Mouse (Mus musculus) liver, embryonic 14.5 days (tissue): ENCODE measurements around the gene Ddx41. TPM values are rescaled to one million over a fixed set of nuclear protein-coding genes. Genes with fewer than 3 reads are reported as not detected.

Experiments
- ATAC-seq: fragments of 200-750 bp; cut with Nextera tagmentation; 2 replicates; pipeline ENCODE4 v1.8.0; 2017; ENCODE audit warnings: moderate number of reproducible peaks, mild to moderate bottlenecking, moderate library complexity; ENCODE audit not compliant: insufficient read depth
- DNase-seq, 3 experiments: peaks; one replicate each; pipeline ENCODE4 v3.0.0-alpha.2; 2012 to 2013; ENCODE audit warnings: low read depth in 3 of 3, low spot score in 3 of 3
- H3K27ac ChIP-seq: fragments of 300-500 bp; sonication (generic); 2 replicates; pipeline ENCODE4 v1.5.1; 2014; ENCODE audit warnings: moderate library complexity, mild to moderate bottlenecking, control low read depth, inconsistent platforms
- H3K27me3 ChIP-seq: fragments of 300-500 bp; sonication (generic); 2 replicates; pipeline ENCODE4 v1.6.1; 2014; ENCODE audit warnings: mild to moderate bottlenecking, low read length, moderate library complexity; ENCODE audit not compliant: control insufficient read depth, insufficient read depth
- H3K36me3 ChIP-seq: fragments of 300-500 bp; sonication (generic); replicated peaks from 2 replicates; pipeline ENCODE4 v1.6.1; 2014; ENCODE audit warnings: low read depth; ENCODE audit not compliant: control insufficient read depth, insufficient read depth
- H3K4me1 ChIP-seq, 2 experiments: fragments of 200-500 bp in 1 of 2; fragments of 300-500 bp in 1 of 2; sonication (generic) in 1 of 2; replicated peaks; 2 replicates each; pipeline ENCODE4 v1.6.1; 2012 to 2014; ENCODE audit warnings: antibody characterized with exemption in 1 of 2, inconsistent platforms in 1 of 2, low read length in 1 of 2; ENCODE audit not compliant: control insufficient read depth in 2 of 2, insufficient read depth in 2 of 2
- H3K4me2 ChIP-seq: fragments of 300-500 bp; sonication (generic); 2 replicates; pipeline ENCODE4 v1.6.1; 2014; ENCODE audit warnings: low read depth, mild to moderate bottlenecking, control low read depth, moderate library complexity
- H3K4me3 ChIP-seq, 2 experiments: fragments of 200-500 bp in 1 of 2; fragments of 300-500 bp in 1 of 2; sonication (generic) in 1 of 2; 2 replicates each; pipeline ENCODE4 v1.5.1; 2012 to 2014; ENCODE audit warnings: low read depth in 2 of 2, low read length in 2 of 2, mild to moderate bottlenecking in 2 of 2, control low read depth in 1 of 2, inconsistent platforms in 1 of 2, moderate library complexity in 1 of 2; ENCODE audit not compliant: insufficient read depth in 1 of 2
- H3K9ac ChIP-seq: fragments of 300-500 bp; sonication (generic); replicated peaks from 2 replicates; pipeline ENCODE4 v1.6.1; 2014; ENCODE audit warnings: mild to moderate bottlenecking, control low read depth, moderate library complexity
- H3K9me3 ChIP-seq: fragments of 300-500 bp; sonication (generic); 2 replicates; pipeline ENCODE4 v1.6.1; 2016; ENCODE audit warnings: low read length, mixed read lengths; ENCODE audit not compliant: control insufficient read depth
- CTCF ChIP-seq: IDR thresholded peaks from 2 replicates; pipeline ENCODE4 v1.5.1; 2016; ENCODE audit warnings: antibody characterized with exemption, low read depth, control low read depth
- EP300 ChIP-seq: IDR thresholded peaks from 2 replicates; pipeline ENCODE4 v1.6.1; 2016; ENCODE audit warnings: antibody characterized with exemption, low read depth
- WGBS: fragments of 180-500 bp; shearing (Covaris S2); extraction: QIAGEN DNeasy Blood & Tissue Kit; methylation state at CpG from one replicate; pipeline ENCODE4 v1.1.7; 2014; ENCODE audit not compliant: insufficient replicate concordance; 5-methylcytosine and 5-hydroxymethylcytosine counted together
- polyA plus RNA-seq, 2 experiments: library from polyadenylated mRNA; depleted of rRNA in 1 of 2; stranded (reverse) in 1 of 2; unstranded in 1 of 2; fragments of >200 nt; fragmentation: Nextera tagmentation in 1 of 2; extraction: Ambion mirVana in 1 of 2; gene quantifications; 2 replicates each; pipeline versions ENCODE4 v1.2.1 to v1.2.3; 2012 to 2014

The Ddx41 gene
- polyA plus RNA-seq, 2 experiments: 23.6 to 29.4 TPM

GRCm38 (mm10) chr13:55510668-55511491 is 25.6 kb downstream of the Ddx41 start:
- 5% methylated on average over 6 of the region's 6 CpGs for WGBS
- peaks cover 14 to 23% of the 10 kb centered on the region in 2 experiments for H3K4me1 ChIP-seq
- H3K4me2 ChIP-seq: peak overlapping the region; percentile 93
- no peaks in the 10 kb centered on the region for H3K9me3 ChIP-seq
- H3K9ac ChIP-seq: peak overlapping the region; percentile 47
- TF ChIP-seq EP300 (no peak), CTCF (peak; percentile 42)
- H3K27me3 ChIP-seq: no peaks in the 10 kb centered on the region; the same call in 1 of the 2 replicates
- ATAC-seq (peak; percentile 50), DNase-seq (no peak)
- H3K4me3 ChIP-seq: no peak overlapping the region
- H3K36me3 ChIP-seq: no peaks in the 10 kb centered on the region; the same call in 1 of the 2 replicates
- H3K27ac ChIP-seq: peak overlapping the region; percentile 36

GRCm38 (mm10) chr13:55510332-55510667 is 26.2 kb downstream of the Ddx41 start:
- Histone ChIP-seq H3K36me3 (no peaks in the 10 kb centered on the region; the same call in 1 of the 2 replicates), H3K4me3 (no peak overlapping the region), H3K9me3 (no peaks in the 10 kb centered on the region), H3K4me2 (no peak overlapping the region), H3K27me3 (no peaks in the 10 kb centered on the region; the same call in 1 of the 2 replicates), H3K4me1 (peaks cover 14 to 23% of the 10 kb centered on the region in 2 experiments), H3K9ac (no peak overlapping the region), H3K27ac (no peak overlapping the region)
- TF ChIP-seq EP300 (no peak), CTCF (no peak)
- no peak for DNase-seq
- ATAC-seq: no peak
- 21% methylated on average over 3 of the region's 3 CpGs for WGBS

DNA sequence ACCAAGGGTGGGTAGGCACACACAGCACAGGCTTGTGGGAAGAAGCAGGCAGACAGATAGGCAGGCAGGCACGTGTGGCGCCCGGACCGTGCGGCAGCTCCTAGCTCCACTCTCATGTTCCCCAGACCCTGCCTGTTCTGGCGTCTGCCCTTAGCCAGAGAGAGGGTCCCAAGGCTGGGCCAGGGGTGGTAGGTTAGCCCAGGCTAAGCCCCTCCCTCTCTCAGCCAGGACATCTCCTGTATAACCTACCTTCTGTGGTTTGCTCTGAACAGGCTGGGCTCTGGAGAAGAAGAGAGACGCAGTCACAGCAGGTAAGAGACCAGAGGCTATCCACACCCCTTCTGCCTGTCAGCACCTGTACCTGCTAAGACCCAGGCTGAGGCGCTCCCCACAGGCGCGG is 27.9 kb downstream of the Ddx41 start:
- TF ChIP-seq EP300: no peak
- no peak for TF ChIP-seq CTCF
- Histone ChIP-seq H3K9ac (no peak overlapping the region), H3K4me3 (no peak overlapping the region), H3K4me1 (peaks cover 14 to 23% of the 10 kb centered on the region in 2 experiments), H3K27me3 (no peaks in the 10 kb centered on the region), H3K27ac (no peak overlapping the region), H3K36me3 (no peaks in the 10 kb centered on the region; the same call in 1 of the 2 replicates), H3K4me2 (no peak overlapping the region), H3K9me3 (no peaks in the 10 kb centered on the region)
- ATAC-seq (no peak), DNase-seq (no peak)
- WGBS: 88% methylated on average over 10 of the region's 10 CpGs

- Histone ChIP-seq H3K27me3 (no peaks in the 10 kb centered on the region), H3K4me3 (no peak overlapping the region), H3K27ac (no peak overlapping the region), H3K4me1 (peaks cover 14 to 23% of the 10 kb centered on the region in 2 experiments), H3K36me3 (no peaks in the 10 kb centered on the region; the same call in 1 of the 2 replicates), H3K4me2 (no peak overlapping the region), H3K9ac (no peak overlapping the region), H3K9me3 (no peaks in the 10 kb centered on the region)
- ATAC-seq: no peak
- TF ChIP-seq EP300: no peak
- TF ChIP-seq CTCF: peak; percentile 43
- 55% methylated on average over 11 of the region's 11 CpGs for WGBS
- DNase-seq: no peak
Measured at GRCm38 (mm10) chr13:55507877-55508276, 28.6 kb downstream of the Ddx41 start.

DNA sequence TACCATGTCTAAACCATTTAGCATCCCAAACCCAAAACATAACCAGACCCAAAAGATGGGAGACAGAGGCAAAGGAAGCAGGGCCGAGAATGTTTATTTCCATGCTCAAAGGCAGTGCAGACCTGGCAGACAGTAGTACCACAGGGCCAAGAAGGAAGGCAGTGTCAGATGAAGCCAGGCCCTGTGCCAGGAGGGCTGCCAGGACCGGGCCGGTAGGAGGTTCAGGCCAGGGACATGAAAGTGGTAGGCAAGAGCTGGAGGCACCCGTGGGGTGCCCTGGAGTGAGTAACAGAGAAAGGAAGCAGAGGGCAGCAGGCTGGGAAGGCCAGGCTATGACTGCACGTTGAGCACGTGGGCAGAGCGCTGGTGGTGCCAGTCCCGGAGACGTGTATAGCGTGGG is 29.8 kb downstream of the Ddx41 start:
- no peak for ATAC-seq
- 80% methylated on average over 10 of the region's 10 CpGs for WGBS
- Histone ChIP-seq H3K9me3 (no peaks in the 10 kb centered on the region), H3K4me1 (peaks cover 6 to 16% of the 10 kb centered on the region in 2 experiments), H3K9ac (no peak overlapping the region), H3K27ac (no peak overlapping the region), H3K36me3 (no peaks in the 10 kb centered on the region; the same call in 1 of the 2 replicates), H3K27me3 (no peaks in the 10 kb centered on the region), H3K4me2 (no peak overlapping the region), H3K4me3 (no peak overlapping the region)
- TF ChIP-seq EP300 (no peak), CTCF (no peak)
- DNase-seq: no peak
